Mouse (Mus musculus): Measurements from ENCODE around the gene Ccna2. TPM values are rescaled to one million over a fixed set of nuclear protein-coding genes. Genes with fewer than 3 reads are reported as not detected.

Gene Ccna2
- polyA plus RNA-seq, 1 experiment from 2014 or later: 210 TPM

- Histone ChIP-seq H3K9me3 (ENCODE audit: control insufficient read depth, low read length) (no peaks in the 10 kb centered on the region), H3K27me3 (ENCODE audit: control insufficient read depth, insufficient read depth, low read depth, low read length) (no peaks in the 10 kb centered on the region), H3K9ac (ENCODE audit: low read length) (no peak overlapping the region), H3K36me3 (ENCODE audit: control insufficient read depth, insufficient read depth, low read length) (no peaks in the 10 kb centered on the region), H3K27ac (ENCODE audit: low read length) (no peak overlapping the region), H3K4me1 (replicated peaks; ENCODE audit: control insufficient read depth, insufficient read depth, low read length) (no peaks in the 10 kb centered on the region), H3K4me3 (ENCODE audit: low read length) (no peak overlapping the region), H3K4me2 (ENCODE audit: low read depth, low read length) (no peak overlapping the region)
- WGBS: 31% methylated on average over 2 of the region's 2 CpGs
- ATAC-seq (ENCODE audit: low read depth): no peak
Measured at GRCm38 (mm10) chr3:36540756-36541155, 31.2 kb downstream of the Ccna2 start.

GRCm38 (mm10) chr3:36537701-36538470 is 34.1 kb downstream of the Ccna2 start:
- no peak overlapping the region for H3K4me2 ChIP-seq (ENCODE audit: low read depth, low read length)
- no peaks in the 10 kb centered on the region for H3K36me3 ChIP-seq (ENCODE audit: control insufficient read depth, insufficient read depth, low read length)
- ATAC-seq (ENCODE audit: low read depth): no peak
- H3K4me3 ChIP-seq (ENCODE audit: low read length): no peak overlapping the region
- H3K9ac ChIP-seq (ENCODE audit: low read length): no peak overlapping the region
- H3K9me3 ChIP-seq (ENCODE audit: control insufficient read depth, low read length): no peaks in the 10 kb centered on the region
- H3K27me3 ChIP-seq (ENCODE audit: control insufficient read depth, insufficient read depth, low read depth, low read length): no peaks in the 10 kb centered on the region
- WGBS: 67% methylated on average over 4 of the region's 4 CpGs
- no peak overlapping the region for H3K27ac ChIP-seq (ENCODE audit: low read length)
- H3K4me1 ChIP-seq (replicated peaks; ENCODE audit: control insufficient read depth, insufficient read depth, low read length): peaks cover 6% of the 10 kb centered on the region

- Histone ChIP-seq H3K4me2 (ENCODE audit: low read depth, low read length) (no peak overlapping the region), H3K4me1 (replicated peaks; ENCODE audit: control insufficient read depth, insufficient read depth, low read length) (peaks cover 22% of the 10 kb centered on the region), H3K9me3 (ENCODE audit: control insufficient read depth, low read length) (no peaks in the 10 kb centered on the region), H3K36me3 (ENCODE audit: control insufficient read depth, insufficient read depth, low read length) (no peaks in the 10 kb centered on the region), H3K27me3 (ENCODE audit: control insufficient read depth, insufficient read depth, low read depth, low read length) (no peaks in the 10 kb centered on the region), H3K9ac (ENCODE audit: low read length) (no peak overlapping the region), H3K4me3 (ENCODE audit: low read length) (no peak overlapping the region), H3K27ac (ENCODE audit: low read length) (no peak overlapping the region)
- ATAC-seq (ENCODE audit: low read depth): no peak
- 67% methylated on average over 12 of the region's 12 CpGs for WGBS
Measured at GRCm38 (mm10) chr3:36536041-36536440, 35.9 kb downstream of the Ccna2 start.

GRCm38 (mm10) chr3:36533201-36533672 is 38.7 kb downstream of the Ccna2 start:
- H3K27me3 ChIP-seq (ENCODE audit: control insufficient read depth, insufficient read depth, low read depth, low read length): no peaks in the 10 kb centered on the region
- peak overlapping the region; percentile 60 for H3K27ac ChIP-seq (ENCODE audit: low read length)
- H3K4me2 ChIP-seq (ENCODE audit: low read depth, low read length): no peak overlapping the region; the same call in 1 of the 2 replicates
- peaks cover 27% of the 10 kb centered on the region for H3K4me1 ChIP-seq (replicated peaks; ENCODE audit: control insufficient read depth, insufficient read depth, low read length)
- peak; percentile 65 for ATAC-seq (ENCODE audit: low read depth)
- no peaks in the 10 kb centered on the region for H3K9me3 ChIP-seq (ENCODE audit: control insufficient read depth, low read length)
- no peaks in the 10 kb centered on the region for H3K36me3 ChIP-seq (ENCODE audit: control insufficient read depth, insufficient read depth, low read length)
- WGBS: 0% methylated on average over 1 of the region's 1 CpGs
- no peak overlapping the region for H3K9ac ChIP-seq (ENCODE audit: low read length)
- H3K4me3 ChIP-seq (ENCODE audit: low read length): no peak overlapping the region

- no peak for ATAC-seq (ENCODE audit: low read depth)
- Histone ChIP-seq H3K27me3 (ENCODE audit: control insufficient read depth, insufficient read depth, low read depth, low read length) (no peaks in the 10 kb centered on the region), H3K9ac (ENCODE audit: low read length) (no peak overlapping the region), H3K9me3 (ENCODE audit: control insufficient read depth, low read length) (no peaks in the 10 kb centered on the region), H3K36me3 (ENCODE audit: control insufficient read depth, insufficient read depth, low read length) (no peaks in the 10 kb centered on the region), H3K4me2 (ENCODE audit: low read depth, low read length) (peak overlapping the region; percentile 78), H3K27ac (ENCODE audit: low read length) (peak overlapping the region; percentile 60), H3K4me1 (replicated peaks; ENCODE audit: control insufficient read depth, insufficient read depth, low read length) (peaks cover 27% of the 10 kb centered on the region), H3K4me3 (ENCODE audit: low read length) (no peak overlapping the region; the same call in 1 of the 2 replicates)
- WGBS: 19% methylated on average over 7 of the region's 7 CpGs
Measured at GRCm38 (mm10) chr3:36532738-36533137, 39.2 kb downstream of the Ccna2 start.

GRCm38 (mm10) chr3:36531979-36532542 is 39.9 kb downstream of the Ccna2 start:
- Histone ChIP-seq H3K9ac (ENCODE audit: low read length) (peak overlapping the region; percentile 62), H3K27me3 (ENCODE audit: control insufficient read depth, insufficient read depth, low read depth, low read length) (no peaks in the 10 kb centered on the region), H3K27ac (ENCODE audit: low read length) (no peak overlapping the region), H3K4me1 (replicated peaks; ENCODE audit: control insufficient read depth, insufficient read depth, low read length) (peaks cover 27% of the 10 kb centered on the region), H3K4me2 (ENCODE audit: low read depth, low read length) (peak overlapping the region; percentile 78), H3K9me3 (ENCODE audit: control insufficient read depth, low read length) (no peaks in the 10 kb centered on the region), H3K36me3 (ENCODE audit: control insufficient read depth, insufficient read depth, low read length) (no peaks in the 10 kb centered on the region), H3K4me3 (ENCODE audit: low read length) (peak overlapping the region; percentile 48)
- WGBS: 4% methylated on average over 18 of the region's 18 CpGs
- no peak for ATAC-seq (ENCODE audit: low read depth)

GRCm38 (mm10) chr3:36531242-36531641 is 40.7 kb downstream of the Ccna2 start:
- no peak overlapping the region for H3K27ac ChIP-seq (ENCODE audit: low read length)
- H3K4me2 ChIP-seq (ENCODE audit: low read depth, low read length): peak overlapping the region; percentile 78
- no peaks in the 10 kb centered on the region for H3K27me3 ChIP-seq (ENCODE audit: control insufficient read depth, insufficient read depth, low read depth, low read length)
- H3K4me1 ChIP-seq (replicated peaks; ENCODE audit: control insufficient read depth, insufficient read depth, low read length): peaks cover 27% of the 10 kb centered on the region
- H3K36me3 ChIP-seq (ENCODE audit: control insufficient read depth, insufficient read depth, low read length): no peaks in the 10 kb centered on the region
- no peaks in the 10 kb centered on the region for H3K9me3 ChIP-seq (ENCODE audit: control insufficient read depth, low read length)
- 15% methylated on average over 2 of the region's 2 CpGs for WGBS
- ATAC-seq (ENCODE audit: low read depth): no peak
- H3K9ac ChIP-seq (ENCODE audit: low read length): no peak overlapping the region
- H3K4me3 ChIP-seq (ENCODE audit: low read length): no peak overlapping the region

GRCm38 (mm10) chr3:36530781-36531180 is 41.2 kb downstream of the Ccna2 start:
- 0 out of 2 replicates have a peak overlapping the region, but pooled peaks have one; percentile 1 for H3K27ac ChIP-seq (ENCODE audit: low read length)
- H3K4me2 ChIP-seq (ENCODE audit: low read depth, low read length): no peak overlapping the region
- H3K4me1 ChIP-seq (replicated peaks; ENCODE audit: control insufficient read depth, insufficient read depth, low read length): peaks cover 27% of the 10 kb centered on the region
- no peak for ATAC-seq (ENCODE audit: low read depth)
- 68% methylated on average over 5 of the region's 5 CpGs for WGBS
- no peak overlapping the region for H3K9ac ChIP-seq (ENCODE audit: low read length)
- H3K4me3 ChIP-seq (ENCODE audit: low read length): no peak overlapping the region
- no peaks in the 10 kb centered on the region for H3K9me3 ChIP-seq (ENCODE audit: control insufficient read depth, low read length)
- no peaks in the 10 kb centered on the region for H3K36me3 ChIP-seq (ENCODE audit: control insufficient read depth, insufficient read depth, low read length)
- H3K27me3 ChIP-seq (ENCODE audit: control insufficient read depth, insufficient read depth, low read depth, low read length): no peaks in the 10 kb centered on the region

- no peak overlapping the region for H3K4me2 ChIP-seq (ENCODE audit: low read depth, low read length)
- no peaks in the 10 kb centered on the region for H3K36me3 ChIP-seq (ENCODE audit: control insufficient read depth, insufficient read depth, low read length)
- H3K27me3 ChIP-seq (ENCODE audit: control insufficient read depth, insufficient read depth, low read depth, low read length): no peaks in the 10 kb centered on the region
- ATAC-seq (ENCODE audit: low read depth): peak; percentile 91
- H3K4me1 ChIP-seq (replicated peaks; ENCODE audit: control insufficient read depth, insufficient read depth, low read length): peaks cover 27% of the 10 kb centered on the region
- no peak overlapping the region for H3K27ac ChIP-seq (ENCODE audit: low read length)
- H3K9me3 ChIP-seq (ENCODE audit: control insufficient read depth, low read length): no peaks in the 10 kb centered on the region
- WGBS: 44% methylated on average over 6 of the region's 6 CpGs
- H3K4me3 ChIP-seq (ENCODE audit: low read length): no peak overlapping the region
- no peak overlapping the region for H3K9ac ChIP-seq (ENCODE audit: low read length)
Measured at GRCm38 (mm10) chr3:36530345-36530744, 41.6 kb downstream of the Ccna2 start.

Data from lung, embryonic 16.5 days (tissue).